Comparison of ENCODE assay signal across 28 mouse cellular contexts in the genomic region with DNA sequence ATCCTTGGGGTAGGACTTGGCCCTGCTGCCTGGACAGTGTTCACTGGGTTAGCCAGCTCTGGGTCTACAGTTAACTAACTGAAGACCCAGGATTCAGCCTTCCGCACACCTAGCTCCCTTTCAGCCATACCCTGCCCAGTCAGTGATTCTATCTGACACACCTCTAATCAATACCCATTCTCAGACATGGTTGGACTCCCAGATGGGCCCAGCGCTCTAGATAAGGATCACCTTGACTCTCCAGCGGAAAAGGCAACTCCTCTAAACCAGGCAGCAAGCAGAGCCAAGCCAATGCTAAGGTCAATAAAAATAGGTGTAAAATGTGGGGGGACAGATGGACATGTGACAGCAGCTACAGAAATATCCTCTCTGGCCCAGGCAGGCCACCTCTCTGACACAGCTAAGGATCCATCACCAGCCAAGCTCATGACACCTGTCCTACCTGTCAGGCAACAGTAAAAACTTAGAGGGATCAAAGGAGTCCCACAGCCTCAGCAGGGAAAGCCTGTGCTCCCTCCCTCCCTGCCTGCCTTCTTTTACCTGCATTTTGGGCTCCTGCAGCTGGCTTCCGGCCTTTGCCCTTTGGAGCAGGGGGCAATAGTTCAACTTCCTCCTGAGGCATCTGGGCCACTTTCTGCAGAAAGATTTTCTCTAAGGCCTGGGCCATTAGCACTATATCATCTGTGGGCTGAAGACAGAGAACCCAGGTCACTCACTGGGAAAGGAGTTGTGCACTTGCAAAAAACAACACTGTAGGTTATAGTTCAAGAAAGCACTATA. TPM values are rescaled to one million over a fixed set of nuclear protein-coding genes. Genes with fewer than 3 reads are reported as not detected.
A peak's percentile ranks its signal among the peaks of the same experiment; 100 is the strongest.
DNase-seq lines count a peak whose midpoint lies in the region; ATAC-seq lines count a peak whose summit lies in the region.
"Had no signal": no experiment of that assay in that cellular context is flagged by ENCODE, and none has a peak within 500 bp of the region (broad histone marks: within the 10 kb centered on the region; RNA-seq: fewer than 3 reads in every experiment).

No protein-coding gene starts in this region.

- 59% methylated on average over 4 of the region's 4 CpGs for WGBS in liver, embryonic 16.5 days (ENCODE audit: insufficient replicate concordance)
- WGBS in liver, embryonic 11.5 days = 78% methylated on average over 4 of the region's 4 CpGs

- no peak overlapping the region for H3K27ac ChIP-seq in liver, embryonic 16.5 days (ENCODE audit: low read length)
- no peak overlapping the region for H3K27ac ChIP-seq in liver, embryonic 11.5 days (ENCODE audit: low read depth, low read length)
- H3K27ac ChIP-seq: embryonic facial prominence, embryonic 15.5 days; hindbrain, embryonic 10.5 days; kidney, postnatal 0 days; limb, embryonic 13.5 days; midbrain, embryonic 10.5 days; neural tube, embryonic 13.5 days had no signal

- peak; percentile 3 for DNase-seq in adrenal gland, postnatal 14 days
- DNase-seq in adrenal gland, postnatal 36 days = no peak
- no peak for DNase-seq in liver, embryonic 11.5 days (ENCODE audit: low spot score)
- DNase-seq in kidney, postnatal 14 days = peak; percentile 79
- DNase-seq in Muller cell, postnatal 12 days (ENCODE audit: inconsistent ontology term) = no peak
- no peak for DNase-seq in left cerebral cortex, adult 11 months (ENCODE audit: low spot score)
- DNase-seq: cerebellum, adult 9-10 months; gastrocnemius, postnatal 14 days; heart, adult 11 months; layer of hippocampus, postnatal 36 days; lung, adult 18-20 months; lung, postnatal 10 days; retina, postnatal 1 day; right cerebral cortex, postnatal 25 days; thymus, postnatal 25 days had no signal

- H3K36me3 ChIP-seq in liver, embryonic 16.5 days (ENCODE audit: control insufficient read depth, insufficient read depth) = peaks cover 48% of the 10 kb centered on the region
- peaks cover 60% of the 10 kb centered on the region for H3K36me3 ChIP-seq in liver, embryonic 11.5 days (ENCODE audit: control insufficient read depth, insufficient read depth, low read length)

- ATAC-seq in liver, embryonic 16.5 days (ENCODE audit: low read depth) = peak; percentile 39; the same call in 1 of the 2 replicates
- no peak for ATAC-seq in liver, embryonic 11.5 days (replicated peaks; ENCODE audit: low FRiP score)
- ATAC-seq: CD4-positive, CD25-positive, alpha-beta regulatory T cell, adult 4 months; forebrain, embryonic 14.5 days; hindbrain, embryonic 16.5 days; midbrain, embryonic 16.5 days had no signal

- H3K9me3 ChIP-seq in liver, embryonic 16.5 days (replicated peaks; ENCODE audit: control insufficient read depth, low read length) = no peaks in the 10 kb centered on the region
- no peaks in the 10 kb centered on the region for H3K9me3 ChIP-seq in liver, embryonic 11.5 days (ENCODE audit: control insufficient read depth, low read length)
- H3K9me3 ChIP-seq: embryonic facial prominence, embryonic 15.5 days; hindbrain, embryonic 10.5 days; limb, embryonic 13.5 days; midbrain, embryonic 10.5 days; neural tube, embryonic 13.5 days had no signal

- no peak overlapping the region for H3K4me2 ChIP-seq in liver, embryonic 16.5 days (ENCODE audit: low read depth, low read length)
- no peak overlapping the region for H3K4me2 ChIP-seq in liver, embryonic 11.5 days
- H3K4me2 ChIP-seq: embryonic facial prominence, embryonic 15.5 days; heart, embryonic 11.5 days; limb, embryonic 13.5 days; neural tube, embryonic 13.5 days had no signal

- H3K9ac ChIP-seq in liver, embryonic 16.5 days (ENCODE audit: low read depth, low read length) = no peak overlapping the region
- H3K9ac ChIP-seq in liver, embryonic 11.5 days (ENCODE audit: low read depth, low read length) = no peak overlapping the region
- H3K9ac ChIP-seq: embryonic facial prominence, embryonic 15.5 days; limb, embryonic 13.5 days; neural tube, embryonic 13.5 days had no signal

- H3K4me1 ChIP-seq in liver, embryonic 16.5 days (ENCODE audit: control insufficient read depth, low read depth, low read length) = peaks cover 3% of the 10 kb centered on the region
- no peaks in the 10 kb centered on the region for H3K4me1 ChIP-seq in liver, embryonic 11.5 days (replicated peaks; ENCODE audit: control insufficient read depth, insufficient read depth, low read length)
- H3K4me1 ChIP-seq: hindbrain, embryonic 10.5 days; limb, embryonic 13.5 days had no signal

- no peak overlapping the region for H3K4me3 ChIP-seq in liver, embryonic 16.5 days (ENCODE audit: low read depth, low read length)
- no peak overlapping the region for H3K4me3 ChIP-seq in liver, embryonic 11.5 days (ENCODE audit: low read depth, low read length)
- H3K4me3 ChIP-seq: embryonic facial prominence, embryonic 15.5 days; hindbrain, embryonic 10.5 days; limb, embryonic 13.5 days; midbrain, embryonic 10.5 days; myocyte; neural tube, embryonic 13.5 days had no signal

- H3K27me3 ChIP-seq in liver, embryonic 16.5 days (ENCODE audit: control insufficient read depth, insufficient read depth, low read depth, low read length) = no peaks in the 10 kb centered on the region
- no peaks in the 10 kb centered on the region for H3K27me3 ChIP-seq in liver, embryonic 11.5 days (replicated peaks; ENCODE audit: control insufficient read depth, insufficient read depth, low read length)
- H3K27me3 ChIP-seq: embryonic facial prominence, embryonic 15.5 days; limb, embryonic 13.5 days; neural tube, embryonic 13.5 days had no signal

RNA-seq across cellular contexts. Expression of a gene that starts 19.9 kb away (rescaled TPM):
- 5.0 and 7.9 TPM in 2 replicates for total RNA-seq in adrenal gland, postnatal 14 days (2021)
- 10 to 100 TPM in 1 of 2 experiments, 1 to 10 TPM in 1; 9.2 to 11.4 TPM for total RNA-seq in adrenal gland, postnatal 36 days (2021)
- polyA plus RNA-seq in liver, embryonic 16.5 days (2015; fragmentation: Nextera tagmentation; extraction: Ambion mirVana) = 0.32 and 0.67 TPM in 2 replicates
- 2.2 and 2.8 TPM in 2 replicates for polyA plus RNA-seq in liver, embryonic 11.5 days (2014; fragmentation: Nextera tagmentation; extraction: Ambion mirVana)

RNA-seq across cellular contexts. Expression of a gene that starts 35.2 kb away (rescaled TPM):
- total RNA-seq in adrenal gland, postnatal 14 days (2021) = 21.7 and 28.3 TPM in 2 replicates
- total RNA-seq in adrenal gland, postnatal 36 days (2021) = 10 to 100 TPM; 23.1 to 31.9 TPM
- 4.9 and 5.9 TPM in 2 replicates for polyA plus RNA-seq in liver, embryonic 16.5 days (2015; fragmentation: Nextera tagmentation; extraction: Ambion mirVana)
- polyA plus RNA-seq in liver, embryonic 11.5 days (2014; fragmentation: Nextera tagmentation; extraction: Ambion mirVana) = 6.0 and 6.6 TPM in 2 replicates

RNA-seq across cellular contexts. Expression of a gene that starts 45.4 kb away (rescaled TPM):
- total RNA-seq in adrenal gland, postnatal 14 days (2021) = 79.8 and 92.0 TPM in 2 replicates
- 10 to 100 TPM; 64.5 to 78.6 TPM for total RNA-seq in adrenal gland, postnatal 36 days (2021)
- polyA plus RNA-seq in liver, embryonic 16.5 days (2015; fragmentation: Nextera tagmentation; extraction: Ambion mirVana) = 21.5 and 24.3 TPM in 2 replicates
- polyA plus RNA-seq in liver, embryonic 11.5 days (2014; fragmentation: Nextera tagmentation; extraction: Ambion mirVana) = 111 and 113 TPM in 2 replicates

RNA-seq across cellular contexts. Expression of a gene that starts 52.9 kb away (rescaled TPM):
- total RNA-seq in adrenal gland, postnatal 14 days (2021) = 32.7 and 39.0 TPM in 2 replicates
- 10 to 100 TPM; 32.9 to 37.2 TPM for total RNA-seq in adrenal gland, postnatal 36 days (2021)
- 22.2 and 22.4 TPM in 2 replicates for polyA plus RNA-seq in liver, embryonic 16.5 days (2015; fragmentation: Nextera tagmentation; extraction: Ambion mirVana)
- 76.7 and 78.0 TPM in 2 replicates for polyA plus RNA-seq in liver, embryonic 11.5 days (2014; fragmentation: Nextera tagmentation; extraction: Ambion mirVana)

Comparison
In these comparisons a context has a peak if more than half of its experiments do, and no peak if none do; other contexts are left out.
1. DNase-seq: peak in adrenal gland, postnatal 14 days (single experiment) and kidney, postnatal 14 days (single experiment); none in adrenal gland, postnatal 36 days (0 of 2), liver, embryonic 11.5 days (single experiment), Muller cell, postnatal 12 days (single experiment) and left cerebral cortex, adult 11 months (single experiment).